Mouse (Mus musculus): Measurements from ENCODE around the gene H1f0.

Gene H1f0

DNA sequence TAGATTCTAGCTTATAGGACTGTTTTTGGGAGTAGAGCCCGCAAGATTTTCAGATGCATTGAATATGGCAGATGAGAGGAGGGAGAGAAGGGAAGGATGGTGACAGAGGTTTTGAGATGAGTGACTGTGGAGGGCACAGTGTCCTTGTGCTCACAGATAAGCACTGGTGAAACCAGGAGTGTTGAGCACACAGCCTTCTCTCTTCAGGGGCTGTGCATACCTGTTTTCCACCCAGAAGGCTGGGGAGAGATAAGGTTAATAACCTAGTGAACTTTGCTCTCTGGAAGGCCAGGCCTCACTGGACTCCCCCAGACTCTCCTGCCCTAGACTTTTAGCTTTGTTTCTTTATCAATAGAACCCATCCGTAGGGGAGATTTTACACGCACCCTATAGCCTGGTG lies 40.2 kb downstream of the H1f0 start:
- DNase-seq (ENCODE audit: low spot score in 2 of 2) = no peak

DNA sequence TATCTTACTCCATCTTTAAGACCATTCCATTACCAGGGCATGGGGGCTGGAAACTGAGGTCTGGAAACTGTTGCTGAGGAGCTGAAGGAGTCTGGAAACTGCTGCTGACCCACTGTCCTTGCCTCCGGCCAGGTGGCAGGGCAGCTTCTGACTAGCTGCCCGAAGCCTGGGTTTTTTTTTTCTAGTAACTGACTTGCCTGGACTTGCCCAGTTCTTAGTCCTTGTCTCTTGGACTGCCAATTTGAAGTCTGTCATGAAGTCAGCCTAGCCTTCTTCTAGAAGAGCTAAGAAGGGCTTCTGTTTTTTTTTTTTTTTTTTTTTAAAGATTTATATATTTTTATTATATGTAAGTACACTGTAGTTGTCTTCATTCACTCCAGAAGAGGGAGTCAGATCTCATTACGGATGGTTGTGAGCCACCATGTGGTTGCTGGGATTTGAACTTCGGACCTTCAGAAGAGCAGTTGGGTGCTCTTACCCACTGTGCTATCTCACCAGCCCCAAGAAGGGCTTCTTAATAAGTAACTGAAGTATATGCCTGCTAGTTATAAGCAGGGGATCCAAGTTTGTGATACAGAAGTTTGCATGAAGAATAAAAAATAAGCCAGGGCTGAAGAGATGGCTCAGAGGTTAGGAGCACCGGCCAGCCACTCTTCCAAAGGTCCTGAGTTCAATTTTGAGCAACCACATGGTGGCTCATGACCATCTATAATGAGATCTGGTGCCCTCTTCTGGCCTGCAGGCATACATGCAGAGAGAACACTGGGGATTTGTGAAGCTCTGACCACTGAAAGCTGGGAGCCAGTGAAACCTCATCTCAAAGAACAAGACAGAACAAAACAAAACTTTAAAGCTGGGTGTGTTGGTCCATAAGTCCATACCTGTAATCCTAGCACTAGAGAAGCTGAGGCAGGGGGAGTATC lies 43.1 kb downstream of the H1f0 start:
- no peak for DNase-seq (ENCODE audit: low spot score in 2 of 2)

DNA sequence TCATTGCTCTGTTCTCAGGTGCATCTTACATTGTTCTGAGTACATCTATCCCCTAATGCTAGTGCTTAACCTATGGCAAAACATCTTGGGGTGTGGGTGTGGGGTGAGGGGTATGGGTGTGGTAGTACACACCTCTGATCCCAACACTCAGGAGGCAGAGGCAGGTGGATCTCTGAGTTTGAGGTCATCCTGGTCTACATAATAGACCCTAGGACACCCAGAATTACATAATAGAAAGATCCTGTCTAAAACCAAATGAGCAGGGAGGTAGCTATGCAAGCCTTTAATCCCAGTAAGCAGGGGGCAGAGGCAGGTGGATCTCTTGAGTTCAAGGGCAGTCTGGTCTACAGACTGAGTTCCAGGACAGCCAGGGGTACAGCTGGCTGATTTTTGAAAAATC lies 45.5 kb downstream of the H1f0 start:
- no peak for DNase-seq (ENCODE audit: low spot score in 2 of 2)

DNA sequence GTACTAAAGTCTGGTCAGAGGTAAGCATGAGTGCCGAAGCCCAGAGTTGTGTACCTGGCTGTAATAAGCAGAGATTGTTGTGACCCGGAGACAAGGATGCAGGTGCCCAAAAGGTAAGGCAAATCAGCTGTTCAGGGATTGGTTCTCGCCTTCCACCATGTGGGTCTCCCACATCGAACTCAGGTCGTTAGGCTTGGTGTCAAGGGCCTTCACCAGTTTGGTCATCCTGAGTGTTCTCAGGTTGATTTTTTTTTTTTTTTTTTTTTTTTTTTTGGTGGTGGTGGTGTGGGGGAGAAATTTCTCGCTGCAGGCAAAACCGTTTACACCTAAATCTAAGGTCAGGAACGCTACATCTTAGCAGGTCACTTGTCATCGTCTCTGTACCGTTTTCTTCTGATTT lies 46.2 kb downstream of the H1f0 start:
- no peak for DNase-seq (ENCODE audit: low spot score in 2 of 2)

DNA sequence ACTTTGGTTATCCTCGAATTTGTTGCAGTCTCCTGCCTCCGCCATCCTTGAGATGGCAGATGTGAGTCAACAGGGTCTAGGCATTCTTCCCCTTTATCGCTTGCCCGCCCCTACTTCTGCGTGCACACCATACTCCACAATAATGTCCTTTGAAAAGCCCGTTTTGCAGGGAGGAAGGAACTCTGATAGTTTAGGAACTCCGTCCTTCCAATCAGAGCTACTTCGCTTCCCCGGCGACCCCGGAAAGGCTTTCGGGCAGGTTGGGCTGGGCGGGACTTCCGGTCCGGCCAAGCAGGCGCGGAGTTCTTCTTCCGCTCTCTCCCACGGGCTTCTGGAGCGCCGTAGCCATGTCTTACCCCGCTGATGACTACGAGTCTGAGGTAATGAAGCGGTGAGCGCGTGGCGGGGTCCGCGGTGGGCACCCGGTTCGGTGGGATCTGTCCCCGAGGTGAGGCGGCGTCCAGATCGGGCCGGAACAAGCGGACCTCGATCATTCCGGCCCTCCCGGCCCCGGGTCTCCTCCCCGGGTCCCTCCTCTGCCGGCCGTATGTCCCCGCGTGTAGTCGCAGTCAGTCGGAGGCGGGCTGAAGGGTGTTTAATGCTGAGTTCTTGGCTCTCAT lies 46.8 kb downstream of the H1f0 start, which contains the start of gene Eif3l:
Gene Eif3l (plus strand): TSS at position 267 of the 620 bp plus-strand sequence.
- peak; percentile 76 to 84 for DNase-seq (ENCODE audit: low spot score in 2 of 2)

DNA sequence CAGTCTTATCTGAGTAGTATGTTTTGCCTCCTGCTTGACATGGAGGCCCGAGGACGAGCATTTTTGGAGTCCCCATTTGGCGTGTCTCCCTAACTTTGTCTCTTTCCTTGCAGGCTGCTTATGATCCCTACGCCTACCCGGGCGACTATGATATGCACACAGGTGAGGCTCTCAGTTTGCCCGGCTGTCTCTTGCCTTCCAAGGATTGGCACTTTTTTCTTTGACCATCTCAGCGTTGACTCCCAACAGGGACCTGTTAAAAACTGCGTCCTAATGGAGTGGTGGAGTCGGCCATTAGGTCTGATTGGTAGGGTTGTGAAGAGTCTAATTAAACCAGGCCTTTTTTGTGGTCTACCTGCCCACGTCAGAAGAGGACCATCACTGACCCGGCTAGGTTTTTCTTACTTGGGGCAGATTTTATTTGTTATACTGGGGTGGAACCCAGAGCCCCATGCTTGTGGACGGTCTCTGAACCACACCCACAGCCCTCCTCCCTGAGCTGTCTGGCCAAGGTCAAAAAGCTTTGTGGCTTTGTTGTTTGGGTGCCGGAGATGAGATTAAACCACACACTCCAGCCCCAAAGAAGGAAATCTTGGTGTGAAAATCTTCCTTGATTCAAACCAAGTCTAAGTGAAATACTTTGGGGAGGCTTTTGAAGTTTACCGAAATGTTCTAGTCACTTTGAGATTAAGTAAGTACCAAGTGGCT lies 47.6 kb downstream of the H1f0 start:
- no peak for DNase-seq (ENCODE audit: low spot score in 2 of 2)

DNA sequence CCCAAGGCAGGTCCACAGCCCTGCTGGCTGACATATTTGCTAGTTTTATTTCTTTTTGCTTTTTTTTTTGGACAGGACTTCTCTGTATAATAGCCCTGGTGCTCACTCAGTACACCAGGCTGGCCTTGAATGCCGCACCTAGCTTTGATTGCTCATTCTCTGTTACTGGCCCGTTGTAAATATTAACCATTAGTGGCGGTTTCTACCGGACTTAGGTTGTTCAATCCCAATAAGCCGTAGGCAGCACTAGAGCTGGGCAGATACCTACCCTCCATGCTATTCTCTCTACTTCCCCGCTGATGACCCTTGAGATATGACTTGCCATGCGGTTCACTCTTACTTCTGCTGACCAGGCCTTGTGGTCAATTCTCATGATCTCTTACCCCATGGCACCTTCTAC lies 51.3 kb downstream of the H1f0 start:
- DNase-seq (ENCODE audit: low spot score in 2 of 2) = no peak

Data from urinary bladder, adult 18-20 months (tissue).